Mouse (Mus musculus) heart, embryonic 12.5 days (tissue): ENCODE measurements around the gene Arrdc1. TPM values are rescaled to one million over a fixed set of nuclear protein-coding genes. Genes with fewer than 3 reads are reported as not detected.

Experiments used
- ATAC-seq: fragments of 200-750 bp; cut with Nextera tagmentation; 2 replicates; pipeline ENCODE4 v1.8.0; 2017; ENCODE audit warnings: moderate TSS enrichment, moderate library complexity; ENCODE audit not compliant: insufficient number of reproducible peaks, low FRiP score
- H3K27ac ChIP-seq: fragments of 300-500 bp; sonication (generic); 2 replicates; pipeline ENCODE4 v1.5.1; 2016; ENCODE audit warnings: mild to moderate bottlenecking, moderate library complexity; ENCODE audit not compliant: poor library complexity, severe bottlenecking
- H3K27me3 ChIP-seq: fragments of 300-500 bp; sonication (generic); replicated peaks from 2 replicates; pipeline ENCODE4 v1.6.1; 2016; ENCODE audit warnings: mild to moderate bottlenecking, moderate library complexity
- H3K36me3 ChIP-seq: fragments of 300-500 bp; sonication (generic); 2 replicates; pipeline ENCODE4 v1.6.1; 2016; ENCODE audit warnings: mild to moderate bottlenecking, moderate library complexity
- H3K4me1 ChIP-seq: fragments of 300-500 bp; sonication (generic); replicated peaks from 2 replicates; pipeline ENCODE4 v1.6.1; 2016; ENCODE audit warnings: mild to moderate bottlenecking
- H3K4me2 ChIP-seq: fragments of 300-500 bp; sonication (generic); 2 replicates; pipeline ENCODE4 v1.6.1; 2016; ENCODE audit warnings: mild to moderate bottlenecking, moderate library complexity
- H3K4me3 ChIP-seq: fragments of 300-500 bp; sonication (generic); 2 replicates; pipeline ENCODE4 v1.5.1; 2016; ENCODE audit warnings: mild to moderate bottlenecking
- H3K9ac ChIP-seq: fragments of 300-500 bp; sonication (generic); 2 replicates; pipeline ENCODE4 v1.6.1; 2016; ENCODE audit warnings: mild to moderate bottlenecking, moderate library complexity
- H3K9me3 ChIP-seq: fragments of 300-500 bp; sonication (generic); replicated peaks from 2 replicates; pipeline ENCODE4 v1.6.1; 2016; ENCODE audit warnings: mild to moderate bottlenecking, moderate library complexity
- WGBS: fragments of 180-500 bp; shearing (Covaris S2); methylation state at CpG from one replicate; pipeline ENCODE4 v1.1.7; 2016; 5-methylcytosine and 5-hydroxymethylcytosine counted together
- polyA plus RNA-seq: library from polyadenylated mRNA; unstranded; fragments of >200 nt; fragmentation: Nextera tagmentation; extraction: Ambion mirVana; gene quantifications from 2 replicates; pipeline ENCODE4 v1.2.1, GENCODE M21; 2016

Gene Arrdc1
- polyA plus RNA-seq, 1 experiment from 2014 or later: 12.0 TPM

DNA sequence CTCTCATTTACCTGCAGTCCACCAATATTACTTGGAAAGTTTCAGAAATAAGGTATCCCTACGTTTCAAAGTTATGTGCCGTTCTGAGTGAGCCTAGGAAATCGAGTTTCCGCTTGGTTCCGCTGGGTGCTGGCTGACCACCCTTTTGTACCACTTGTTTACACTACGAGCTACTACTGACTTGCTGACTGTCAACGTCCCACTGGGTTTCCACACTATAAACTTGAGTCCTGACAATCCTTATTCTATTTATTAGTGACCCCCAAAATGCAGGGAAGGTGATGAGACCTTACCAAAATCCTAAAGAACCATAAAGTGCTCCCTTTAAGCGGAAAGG is 15.2 kb downstream of the Arrdc1 start:
- Histone ChIP-seq H3K4me3 (peak overlapping the region; percentile 85), H3K9me3 (no peaks in the 10 kb centered on the region)
- WGBS: 8% methylated on average over 8 of the region's 8 CpGs

DNA sequence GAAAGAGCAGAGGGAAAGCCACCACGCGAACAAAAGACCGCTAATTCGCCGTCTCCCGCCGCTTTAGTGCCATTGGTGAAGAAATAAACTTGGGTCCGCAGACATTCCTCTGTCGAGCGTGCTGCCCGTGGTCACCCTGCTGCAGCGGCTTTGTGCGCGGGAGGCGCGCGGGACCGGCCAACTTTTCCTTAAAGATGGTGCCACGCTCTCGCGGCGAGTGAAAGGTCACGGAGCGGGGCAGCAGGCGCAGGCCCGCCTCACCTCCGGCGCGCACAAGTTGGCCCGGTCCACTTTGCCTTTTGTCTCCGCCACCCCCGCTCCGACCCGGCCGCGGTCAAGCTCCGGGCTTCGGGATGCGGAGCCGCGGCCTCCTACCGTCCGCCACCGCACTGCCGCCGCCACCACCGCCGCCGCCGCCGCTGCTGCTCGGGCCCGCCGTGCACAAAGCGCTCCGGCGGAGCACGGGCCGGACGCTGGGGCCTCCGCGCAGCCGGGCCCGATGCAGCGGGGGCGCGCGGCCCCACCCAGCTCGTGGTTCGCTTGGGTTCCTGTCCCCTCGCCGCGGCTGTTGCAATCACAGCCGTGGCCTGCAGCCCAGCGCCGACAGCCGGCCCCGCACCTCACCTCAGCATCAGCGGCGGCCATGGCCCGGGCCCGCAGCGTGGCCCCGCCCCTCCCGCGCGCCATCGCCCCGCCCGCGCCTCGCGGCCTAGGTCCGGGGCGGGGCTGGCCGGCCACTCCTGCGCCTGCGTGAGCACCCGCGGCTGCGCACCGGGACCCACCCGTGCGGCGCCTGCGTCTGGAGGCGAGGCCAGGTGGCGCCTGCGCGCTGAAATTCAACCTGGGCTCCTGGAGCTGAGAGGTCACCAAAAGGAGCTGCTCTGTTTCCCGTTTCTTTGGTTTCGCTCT is 15.9 kb downstream of the Arrdc1 start, which contains the start of gene Ehmt1:
Ehmt1 (minus strand) TSS at position 685 of the 909 bp plus-strand sequence.
- no peaks in the 10 kb centered on the region for H3K9me3 ChIP-seq
- WGBS: under 1% methylated on average over 93 of the region's 112 CpGs
- no peaks in the 10 kb centered on the region for H3K27me3 ChIP-seq
- peak within 1 kb of the TSS; percentile 67 for H3K4me2 ChIP-seq
- peaks cover 11% of the 10 kb centered on the region for H3K4me1 ChIP-seq
- H3K9ac ChIP-seq: peak within 1 kb of the TSS; percentile 96
- no peaks in the 10 kb centered on the region for H3K36me3 ChIP-seq
- H3K27ac ChIP-seq: peak within 1 kb of the TSS; percentile 90
- ATAC-seq: peak; percentile 99
- peak within 1 kb of the TSS; percentile 85 for H3K4me3 ChIP-seq

More for the DNA sequence above, 15.2 kb downstream of the Arrdc1 start:
- H3K27ac ChIP-seq: peak overlapping the region; percentile 61
- peak; percentile 48 for ATAC-seq
- H3K36me3 ChIP-seq: no peaks in the 10 kb centered on the region
- H3K9ac ChIP-seq: peak overlapping the region; percentile 70
- no peaks in the 10 kb centered on the region for H3K27me3 ChIP-seq
- H3K4me1 ChIP-seq: peaks cover 9% of the 10 kb centered on the region
- peak overlapping the region; percentile 67 for H3K4me2 ChIP-seq

DNA sequence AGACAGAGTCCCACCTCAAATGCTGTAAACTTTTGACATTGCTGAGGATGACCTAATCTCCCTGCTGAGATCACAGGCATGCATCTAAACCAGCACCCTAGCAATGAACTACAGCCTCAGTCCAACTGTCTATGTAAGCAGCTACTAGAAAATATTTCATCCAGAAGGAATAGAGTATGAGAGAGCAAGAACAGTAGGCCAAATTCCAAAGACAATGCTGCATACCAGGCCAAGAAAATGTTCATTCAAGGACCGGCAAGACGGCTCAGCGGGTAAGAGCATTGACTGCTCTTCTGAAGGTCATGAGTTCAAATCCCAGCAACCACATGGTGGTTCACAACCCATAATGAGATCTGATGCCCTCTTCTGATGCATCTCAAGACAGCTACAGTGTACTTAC is 20.3 kb downstream of the Arrdc1 start:
- 84% methylated on average over 3 of the region's 3 CpGs for WGBS
- ATAC-seq: no peak

DNA sequence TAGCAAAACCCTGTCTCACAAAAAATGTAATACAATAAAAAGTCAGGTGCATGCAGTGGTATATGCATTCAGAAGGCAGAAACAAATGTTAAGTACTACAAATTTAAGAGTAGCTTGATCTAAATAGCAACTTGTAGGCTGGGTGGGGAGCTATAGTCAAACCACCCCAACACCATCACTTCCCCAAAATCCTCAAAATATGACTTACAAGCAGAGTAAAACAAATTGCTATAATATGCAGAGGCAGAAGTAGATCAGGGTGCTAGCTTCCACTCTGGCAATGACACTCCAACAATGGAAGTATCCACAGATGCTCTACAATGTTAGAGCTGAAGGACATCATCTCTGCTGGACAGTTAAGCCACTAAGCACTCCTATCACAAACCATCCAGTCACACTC is 22.5 kb downstream of the Arrdc1 start:
- H3K36me3 ChIP-seq: peaks cover 8% of the 10 kb centered on the region; the same call in 1 of the 2 replicates
- H3K9ac ChIP-seq: no peak overlapping the region
- H3K4me1 ChIP-seq: peaks cover 5% of the 10 kb centered on the region
- H3K4me3 ChIP-seq: no peak overlapping the region
- H3K27me3 ChIP-seq: no peaks in the 10 kb centered on the region
- H3K4me2 ChIP-seq: no peak overlapping the region
- ATAC-seq: no peak
- H3K9me3 ChIP-seq: no peaks in the 10 kb centered on the region
- no peak overlapping the region for H3K27ac ChIP-seq

More for the DNA sequence above, 20.3 kb downstream of the Arrdc1 start:
- Histone ChIP-seq H3K4me1 (peaks cover 11% of the 10 kb centered on the region), H3K4me3 (no peak overlapping the region), H3K9me3 (no peaks in the 10 kb centered on the region), H3K4me2 (no peak overlapping the region), H3K9ac (no peak overlapping the region), H3K27ac (no peak overlapping the region), H3K27me3 (no peaks in the 10 kb centered on the region), H3K36me3 (peaks cover 8% of the 10 kb centered on the region; the same call in 1 of the 2 replicates)

DNA sequence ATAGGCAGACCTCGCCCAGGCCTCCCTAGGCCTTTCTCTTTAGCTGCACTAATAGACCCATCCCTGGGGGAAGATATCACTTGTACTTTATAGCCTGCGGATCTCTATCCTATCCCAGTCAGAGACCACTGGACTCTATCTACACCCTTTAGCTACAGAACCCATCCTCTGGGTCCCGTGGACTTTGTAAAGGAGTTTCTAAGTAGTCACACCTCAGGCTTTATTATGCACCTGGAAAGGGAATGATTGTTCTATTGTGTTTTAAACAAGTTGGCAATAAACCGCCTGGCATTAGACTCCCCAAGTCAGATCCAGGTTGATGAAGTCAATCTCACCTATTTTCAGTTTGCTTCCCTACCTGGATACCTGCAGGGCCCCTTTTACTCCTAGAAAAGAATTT is 22.9 kb downstream of the Arrdc1 start:
- H3K4me1 ChIP-seq: 0 out of 2 replicates have a peak, but pooled peaks cover 3% of the 10 kb centered on the region
- ATAC-seq: no peak
- peaks cover 8% of the 10 kb centered on the region; the same call in 1 of the 2 replicates for H3K36me3 ChIP-seq
- H3K27me3 ChIP-seq: no peaks in the 10 kb centered on the region
- no peak overlapping the region for H3K4me2 ChIP-seq
- no peaks in the 10 kb centered on the region for H3K9me3 ChIP-seq
- no peak overlapping the region for H3K4me3 ChIP-seq
- H3K9ac ChIP-seq: no peak overlapping the region
- no peak overlapping the region for H3K27ac ChIP-seq
- 94% methylated on average over 4 of the region's 4 CpGs for WGBS

DNA sequence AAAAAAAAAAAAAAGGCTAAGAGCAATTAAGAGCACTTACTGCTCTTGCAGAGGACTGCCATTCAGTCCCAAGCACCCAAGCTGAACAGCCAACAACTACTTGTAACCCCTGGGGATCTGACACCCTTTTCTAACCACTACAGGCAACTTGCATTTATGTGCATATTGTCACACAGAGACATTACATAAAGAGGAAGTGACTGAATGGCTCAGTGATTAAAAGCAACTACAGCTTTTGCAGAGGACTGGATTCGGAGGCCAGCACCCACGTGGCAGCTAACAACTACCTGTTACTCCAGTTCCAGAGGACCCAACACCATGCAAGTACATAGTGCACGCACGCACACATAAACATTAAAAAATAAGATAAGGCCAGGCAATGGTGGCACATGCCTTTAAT is 24.6 kb downstream of the Arrdc1 start:
- Histone ChIP-seq H3K4me3 (no peak overlapping the region), H3K27me3 (no peaks in the 10 kb centered on the region), H3K9ac (no peak overlapping the region), H3K36me3 (peaks cover 8% of the 10 kb centered on the region; the same call in 1 of the 2 replicates), H3K4me1 (peaks cover 13% of the 10 kb centered on the region), H3K27ac (no peak overlapping the region), H3K4me2 (no peak overlapping the region), H3K9me3 (no peaks in the 10 kb centered on the region)
- no peak for ATAC-seq
- 89% methylated on average over 4 of the region's 4 CpGs for WGBS

DNA sequence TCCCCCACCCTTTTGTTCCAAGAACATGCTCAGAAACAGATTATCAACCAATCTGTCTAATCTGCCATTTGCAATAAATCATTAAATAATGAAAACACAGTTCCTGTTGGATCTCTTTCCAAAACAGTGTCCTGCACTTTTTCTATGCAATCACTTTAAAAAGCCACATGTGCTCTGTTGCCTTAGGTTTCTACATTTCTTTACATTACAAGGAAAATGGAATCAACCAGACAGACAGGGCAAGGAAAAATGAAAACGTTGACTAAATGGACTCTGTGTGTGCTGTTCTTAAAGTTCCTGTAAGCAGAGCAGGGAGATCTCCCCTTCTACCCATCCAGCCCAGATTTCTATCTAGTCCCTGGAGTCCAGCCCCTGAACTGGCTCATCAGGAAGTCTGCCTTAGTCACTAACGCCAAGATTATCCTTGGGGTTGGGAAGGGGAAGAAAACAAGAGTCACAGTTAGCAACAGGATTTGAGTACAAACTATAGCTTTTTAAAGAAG is 29.3 kb downstream of the Arrdc1 start:
- H3K9ac ChIP-seq: no peak overlapping the region
- H3K4me2 ChIP-seq: no peak overlapping the region
- H3K27ac ChIP-seq: peak overlapping the region; percentile 36
- WGBS: 24% methylated on average over 2 of the region's 2 CpGs
- peaks cover 34% of the 10 kb centered on the region for H3K4me1 ChIP-seq
- ATAC-seq: no peak
- no peak overlapping the region for H3K4me3 ChIP-seq
- H3K27me3 ChIP-seq: no peaks in the 10 kb centered on the region
- H3K36me3 ChIP-seq: 0 out of 2 replicates have a peak, but pooled peaks cover 3% of the 10 kb centered on the region
- no peaks in the 10 kb centered on the region for H3K9me3 ChIP-seq

DNA sequence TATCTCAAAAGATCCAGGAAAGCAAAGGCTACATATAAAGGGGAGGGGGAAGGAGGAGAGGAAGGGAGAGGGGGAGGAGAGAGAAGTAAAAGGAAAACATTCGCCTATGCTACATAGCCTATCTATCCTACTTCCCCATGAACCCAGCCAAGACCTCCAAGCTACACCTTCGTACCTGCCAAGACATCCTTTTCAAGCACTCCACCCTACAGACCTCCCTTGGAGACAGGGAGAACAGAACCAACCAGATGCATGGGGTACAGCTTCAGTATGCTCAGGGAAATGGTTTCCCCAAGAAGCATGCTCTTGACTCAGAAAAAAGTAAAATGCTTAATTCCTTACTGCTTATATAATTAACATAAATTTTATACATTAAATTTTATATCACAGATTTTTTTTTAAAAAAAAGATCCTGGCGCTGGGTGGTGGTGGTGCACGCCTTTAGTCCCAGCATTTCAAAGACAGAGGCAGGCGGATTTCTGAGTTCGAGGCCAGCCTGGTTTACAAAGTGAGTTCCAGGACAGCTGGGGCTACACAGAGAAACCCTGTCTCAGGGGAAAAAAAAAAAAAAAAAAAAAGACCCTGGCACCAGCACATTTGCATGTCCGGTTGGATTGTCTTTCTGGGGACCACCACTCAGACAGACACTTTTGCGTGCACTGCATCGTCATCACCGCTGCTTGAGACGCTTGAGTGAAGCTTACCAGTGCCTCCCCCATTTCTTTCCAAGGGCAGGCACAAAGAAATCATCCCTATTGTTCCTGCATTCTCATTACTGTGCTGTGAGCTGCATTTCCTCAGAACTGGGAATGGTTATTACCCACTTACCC is 30.0 kb downstream of the Arrdc1 start:
- Histone ChIP-seq H3K9me3 (no peaks in the 10 kb centered on the region), H3K27ac (peak overlapping the region; percentile 36), H3K4me2 (no peak overlapping the region), H3K27me3 (no peaks in the 10 kb centered on the region), H3K4me1 (peaks cover 35% of the 10 kb centered on the region), H3K9ac (no peak overlapping the region), H3K4me3 (no peak overlapping the region), H3K36me3 (no peaks in the 10 kb centered on the region)
- ATAC-seq: no peak
- WGBS: 75% methylated on average over 11 of the region's 11 CpGs

DNA sequence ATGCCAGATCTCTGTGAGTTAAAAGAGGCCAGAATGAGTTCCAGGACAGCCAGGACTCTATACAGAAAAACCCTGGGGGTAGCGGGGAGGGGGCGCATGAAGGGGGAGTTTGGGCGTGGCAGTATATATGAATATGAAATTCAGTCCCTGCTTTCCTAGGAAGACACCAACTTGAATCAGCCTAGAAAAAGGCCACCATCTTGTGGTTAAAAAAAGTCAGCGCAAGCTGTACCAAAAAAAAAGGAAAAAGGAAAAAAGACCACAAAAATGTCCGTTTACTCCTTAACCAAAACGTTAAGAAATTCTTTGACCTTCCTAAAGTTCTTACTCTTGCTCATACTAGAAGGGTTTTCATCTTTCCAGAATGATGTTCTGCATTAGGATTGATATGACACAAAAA is 32.1 kb downstream of the Arrdc1 start:
- Histone ChIP-seq H3K27me3 (no peaks in the 10 kb centered on the region), H3K36me3 (no peaks in the 10 kb centered on the region)
- 88% methylated on average over 6 of the region's 6 CpGs for WGBS

DNA sequence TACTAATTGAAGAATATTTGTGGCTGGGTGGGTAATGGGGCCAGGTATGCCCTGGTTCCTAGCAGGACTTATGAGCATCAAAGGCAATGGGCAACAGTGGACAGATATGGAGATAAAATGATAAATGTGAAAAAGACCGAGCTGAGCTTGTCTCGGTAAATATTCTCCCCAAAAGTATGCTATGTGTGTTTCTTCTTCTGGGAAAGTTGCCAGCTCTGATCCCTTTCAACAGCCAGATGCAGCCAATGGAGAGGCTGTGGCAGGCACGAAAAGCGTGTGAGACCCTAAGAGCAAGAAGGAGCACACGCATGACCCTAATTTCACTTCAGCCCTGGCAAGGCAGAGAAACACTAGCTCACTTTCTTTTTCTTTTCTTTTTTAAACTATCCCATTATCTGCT is 34.0 kb downstream of the Arrdc1 start:
- WGBS: 59% methylated on average over 5 of the region's 5 CpGs
- Histone ChIP-seq H3K27ac (no peak overlapping the region), H3K4me3 (no peak overlapping the region), H3K36me3 (no peaks in the 10 kb centered on the region), H3K4me2 (no peak overlapping the region), H3K4me1 (peaks cover 31% of the 10 kb centered on the region), H3K27me3 (no peaks in the 10 kb centered on the region), H3K9ac (no peak overlapping the region), H3K9me3 (no peaks in the 10 kb centered on the region)
- no peak for ATAC-seq

More for the DNA sequence above, 32.1 kb downstream of the Arrdc1 start:
- Histone ChIP-seq H3K9me3 (no peaks in the 10 kb centered on the region), H3K4me2 (no peak overlapping the region), H3K4me1 (peaks cover 35% of the 10 kb centered on the region), H3K4me3 (no peak overlapping the region), H3K9ac (no peak overlapping the region), H3K27ac (no peak overlapping the region)
- no peak for ATAC-seq

DNA sequence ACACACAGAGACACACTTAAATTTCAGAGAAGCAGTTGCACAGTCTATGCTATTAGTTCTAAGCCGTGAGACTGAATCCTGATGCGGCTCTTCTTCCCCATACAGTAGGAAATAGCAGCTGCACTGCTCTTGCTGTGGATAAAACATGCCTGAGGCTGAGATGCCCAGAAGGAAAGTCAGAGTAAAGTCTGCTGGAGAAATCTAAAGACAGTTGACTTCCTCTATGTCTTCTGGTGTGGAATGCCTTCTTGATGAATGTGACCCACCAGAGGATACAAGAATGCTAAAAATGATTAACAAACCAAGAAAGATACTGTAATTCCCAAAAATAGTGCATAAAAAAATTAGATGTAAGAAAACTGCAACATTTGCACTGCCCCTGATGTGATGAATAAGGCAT is 35.8 kb downstream of the Arrdc1 start:
- no peaks in the 10 kb centered on the region for H3K9me3 ChIP-seq
- H3K4me1 ChIP-seq: peaks cover 23% of the 10 kb centered on the region
- no peak overlapping the region for H3K9ac ChIP-seq
- WGBS: 95% methylated on average over 2 of the region's 2 CpGs
- H3K4me3 ChIP-seq: no peak overlapping the region
- no peaks in the 10 kb centered on the region for H3K36me3 ChIP-seq
- ATAC-seq: no peak
- H3K4me2 ChIP-seq: no peak overlapping the region
- H3K27me3 ChIP-seq: no peaks in the 10 kb centered on the region
- H3K27ac ChIP-seq: no peak overlapping the region
